ENCODE assay signal across 10 mouse cellular contexts in the genomic region with DNA sequence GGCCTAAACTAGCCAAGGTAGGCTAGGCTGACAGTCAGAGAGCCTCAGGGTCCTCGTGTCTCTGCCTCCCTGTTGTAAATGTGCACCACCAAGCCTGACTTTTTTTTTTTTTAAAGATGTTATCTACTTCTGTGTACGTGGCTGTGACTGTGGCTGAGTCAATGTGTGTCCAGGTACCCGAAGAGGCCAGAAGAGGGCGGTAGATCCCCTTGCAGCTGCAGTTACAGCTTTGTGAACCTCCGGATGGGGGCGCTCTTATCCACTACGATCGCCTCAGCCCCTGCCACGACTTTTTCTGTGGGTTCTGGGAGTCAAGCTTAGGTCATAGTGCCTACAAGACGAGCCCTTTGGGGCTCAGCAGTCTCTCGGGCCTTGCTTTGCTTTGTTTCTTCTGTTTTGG. TPM values are rescaled to one million over a fixed set of nuclear protein-coding genes. Genes with fewer than 3 reads are reported as not detected.
DNase-seq lines count a peak whose midpoint lies in the region; ATAC-seq lines count a peak whose summit lies in the region.
"Had no signal": no experiment of that assay in that cellular context is flagged by ENCODE, and none has a peak within 500 bp of the region (broad histone marks: within the 10 kb centered on the region; RNA-seq: fewer than 3 reads in every experiment).

No protein-coding gene starts in this region.

- H3K27me3 ChIP-seq in liver, embryonic 11.5 days (replicated peaks; ENCODE audit: control insufficient read depth, insufficient read depth, low read length), result no peaks in the 10 kb centered on the region
- H3K27me3 ChIP-seq: limb, embryonic 13.5 days had no signal

- H3K27ac ChIP-seq in liver, embryonic 11.5 days (ENCODE audit: low read depth, low read length), result no peak overlapping the region
- H3K27ac ChIP-seq: limb, embryonic 13.5 days had no signal

- no peaks in the 10 kb centered on the region for H3K36me3 ChIP-seq in liver, embryonic 11.5 days (ENCODE audit: control insufficient read depth, insufficient read depth, low read length)
- H3K36me3 ChIP-seq: limb, embryonic 13.5 days had no signal

- ATAC-seq in liver, embryonic 11.5 days (replicated peaks; ENCODE audit: low FRiP score), result no peak

- no peak overlapping the region for H3K9ac ChIP-seq in liver, embryonic 11.5 days (ENCODE audit: low read depth, low read length)
- H3K9ac ChIP-seq: limb, embryonic 13.5 days had no signal

- no peaks in the 10 kb centered on the region for H3K4me1 ChIP-seq in liver, embryonic 11.5 days (replicated peaks; ENCODE audit: control insufficient read depth, insufficient read depth, low read length)
- H3K4me1 ChIP-seq: limb, embryonic 13.5 days had no signal

- H3K4me2 ChIP-seq in liver, embryonic 11.5 days, result no peak overlapping the region
- H3K4me2 ChIP-seq: limb, embryonic 13.5 days had no signal

- 0 out of 2 replicates have a peak, but pooled peaks cover 2% of the 10 kb centered on the region for H3K9me3 ChIP-seq in liver, embryonic 11.5 days (ENCODE audit: control insufficient read depth, low read length)

- DNase-seq in heart, adult 8-10 months (ENCODE audit: low spot score), result peak; percentile 5
- DNase-seq in heart, postnatal 25 days (ENCODE audit: low spot score), result no peak
- DNase-seq in 416B (ENCODE audit: low read depth) (peak; percentile 83), NIH3T3 (ENCODE audit: low read depth) (peak; percentile 47)
- peak; percentile 46 for DNase-seq in gastrocnemius, postnatal 14 days
- peak; percentile 40 for DNase-seq in liver, embryonic 11.5 days (ENCODE audit: low spot score)
- peak; percentile 43 to 71 for DNase-seq in spleen, adult 18-20 months
- DNase-seq in Muller cell, postnatal 12 days (ENCODE audit: inconsistent ontology term), result no peak

- no peak overlapping the region for H3K4me3 ChIP-seq in liver, embryonic 11.5 days (ENCODE audit: low read depth, low read length)
- H3K4me3 ChIP-seq: limb, embryonic 13.5 days had no signal

- WGBS in liver, embryonic 11.5 days, result 24% methylated on average over 11 of the region's 11 CpGs

- intact Hi-C loops in heart, postnatal 25 days (cut with DNase I), result loop anchor here (1.0 to 10.0 kb wide), 2 partner anchors 128 to 235 kb away; a partner anchor contains a TSS
- intact Hi-C loops in gastrocnemius, postnatal 14 days (cut with DNase I; ENCODE audit: low total_unique reads), result no loop called here

RNA-seq across cellular contexts. Expression of a gene that starts 10.3 kb away (rescaled TPM):
- not detected for total RNA-seq in heart, adult 8-10 months (2022)
- not detected for total RNA-seq in heart, postnatal 25 days (2021)
- total RNA-seq in gastrocnemius, postnatal 14 days (2021), result not detected
- polyA plus RNA-seq in liver, embryonic 11.5 days (2014; fragmentation: Nextera tagmentation; extraction: Ambion mirVana), result not detected in 2 replicates
- polyA plus RNA-seq: embryonic facial prominence, embryonic 14.5 days; limb, embryonic 13.5 days had no signal

RNA-seq across cellular contexts. Expression of a gene that starts 43.5 kb away (rescaled TPM):
- 10 to 100 TPM; 20.2 to 22.1 (median 21.5) TPM for total RNA-seq in heart, adult 8-10 months (2022)
- 10 to 100 TPM; 18.0 to 22.0 TPM for total RNA-seq in heart, postnatal 25 days (2021)
- total RNA-seq in gastrocnemius, postnatal 14 days (2021), result 1 to 10 TPM; 7.6 to 9.1 TPM
- polyA plus RNA-seq in liver, embryonic 11.5 days (2014; fragmentation: Nextera tagmentation; extraction: Ambion mirVana), result 8.7 and 8.8 TPM in 2 replicates

RNA-seq across cellular contexts. Expression of a gene that starts 52.7 kb away (rescaled TPM):
- under 1 TPM in 3 of 4 experiments, not detected in 1; 0.23 to 0.60 (median 0.28) TPM for total RNA-seq in heart, adult 8-10 months (2022)
- total RNA-seq in heart, postnatal 25 days (2021), result under 1 TPM; 0.26 to 0.31 TPM
- total RNA-seq in gastrocnemius, postnatal 14 days (2021), result under 1 TPM; 0.21 to 0.31 TPM
- polyA plus RNA-seq in liver, embryonic 11.5 days (2014; fragmentation: Nextera tagmentation; extraction: Ambion mirVana), result 0.43 TPM in 1 of 2 replicates, not detected in the other
- polyA plus RNA-seq: limb, embryonic 13.5 days had no signal

Comparison
In these comparisons a context has a peak if more than half of its experiments do, and no peak if none do; other contexts are left out.
1. DNase-seq: peak in heart, adult 8-10 months (single experiment), 416B (single experiment), NIH3T3 (single experiment), gastrocnemius, postnatal 14 days (single experiment), liver, embryonic 11.5 days (single experiment) and spleen, adult 18-20 months (2 of 2); none in heart, postnatal 25 days (single experiment) and Muller cell, postnatal 12 days (single experiment).